Mouse (Mus musculus): Measurements from ENCODE around the gene Slc35f1.

- no peak for TF ChIP-seq POLR2A (IDR thresholded peaks at IDR 0.05; ENCODE audit: insufficient read depth, low read depth, low read length)
- no peak for TF ChIP-seq CTCF (IDR thresholded peaks at IDR 0.05)
- no peak for TF ChIP-seq EP300 (IDR thresholded peaks at IDR 0.05; ENCODE audit: insufficient read depth, low read depth, low read length)
Observed at GRCm38 (mm10) chr10:52715146-52715545, 24.8 kb downstream of the Slc35f1 start.

All from heart, adult 2 months (tissue).